In the genomic region with DNA sequence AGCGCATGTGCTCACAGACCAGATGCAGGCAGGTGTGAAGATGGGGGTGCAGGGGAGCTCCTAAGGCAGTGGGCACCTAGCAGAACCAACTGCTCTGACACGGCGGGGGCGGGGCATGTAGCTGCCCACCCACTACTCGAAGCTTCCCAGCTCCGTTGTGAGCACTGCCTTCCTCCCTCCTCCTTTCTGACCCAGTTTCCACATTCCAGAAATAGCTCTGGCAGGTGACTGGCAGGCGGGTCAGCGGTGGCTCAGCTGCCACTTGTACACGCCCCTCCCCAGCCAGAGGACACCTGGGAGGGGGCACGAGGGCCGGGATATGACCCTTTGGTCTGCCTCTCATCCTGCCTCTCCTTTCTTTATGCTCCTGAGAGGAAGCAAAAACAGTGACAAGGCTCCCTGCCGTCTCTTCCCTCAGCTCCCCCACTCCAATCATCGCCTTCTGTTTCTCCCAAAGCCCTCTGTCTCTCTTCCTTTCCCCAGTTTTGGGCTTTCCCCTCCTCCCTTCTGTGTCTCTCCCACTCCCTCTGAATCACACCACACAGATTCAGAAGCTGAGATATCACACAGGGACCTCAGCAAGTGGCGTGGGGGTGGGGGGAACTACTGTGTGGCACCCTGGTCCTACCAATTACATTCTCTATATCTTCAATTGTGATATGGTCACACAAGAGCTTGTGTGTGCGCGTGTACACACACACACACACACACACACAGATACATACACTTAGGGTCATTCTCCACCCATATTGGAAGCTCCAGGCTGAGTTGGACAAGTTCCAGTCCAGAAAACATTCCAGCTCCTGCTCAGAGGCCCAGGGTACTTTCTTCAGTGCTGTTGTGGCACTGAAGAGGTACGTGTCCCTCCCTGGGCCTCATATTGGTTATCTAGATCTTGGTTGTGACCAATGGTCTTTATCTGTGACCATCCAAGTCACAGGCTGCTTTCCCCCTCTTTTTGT, we compare ENCODE assay signal across 8 mouse cellular contexts. TPM values are rescaled to one million over a fixed set of nuclear protein-coding genes. Genes with fewer than 3 reads are reported as not detected.
DNase-seq lines count a peak whose midpoint lies in the region; ATAC-seq and TF ChIP-seq lines count a peak whose summit lies in the region.

No protein-coding gene starts in this region.

- no peak for ATAC-seq in heart, embryonic 14.5 days (ENCODE audit: insufficient number of reproducible peaks, insufficient read depth, low FRiP score, low read depth)
- ATAC-seq in lung, embryonic 14.5 days (ENCODE audit: insufficient read depth), result peak; percentile 4; the same call in 1 of the 2 replicates

- DNase-seq in adrenal gland, adult 2 months, result peak; percentile 49
- no peak for DNase-seq in adrenal gland, postnatal 10 days
- DNase-seq in embryo, embryonic 10.5 days (ENCODE audit: low spot score), result peak; percentile 65
- DNase-seq in kidney, postnatal 14 days, result peak; percentile 83
- peak; percentile 74 for DNase-seq in lung, embryonic 14.5 days
- DNase-seq in retina, postnatal 7 days (ENCODE audit: low read depth, low spot score), result peak; percentile 70
- DNase-seq in ovary, postnatal 10 days (ENCODE audit: low spot score), result no peak

- peak overlapping the region; percentile 26 to 36; a peak in 3 of 4 replicates for H3K4me3 ChIP-seq in heart, embryonic 14.5 days (ENCODE audit: control insufficient read depth in 1 of 2, insufficient read depth in 1 of 2, low read depth in 1 of 2, low read length in 2 of 2)
- no peak overlapping the region for H3K4me3 ChIP-seq in lung, embryonic 14.5 days (ENCODE audit: low read depth, low read length)

- H3K4me1 ChIP-seq in heart, embryonic 14.5 days (ENCODE audit: control insufficient read depth in 2 of 2, insufficient read depth in 2 of 2, low read length in 2 of 2), result peaks cover 29 to 42% of the 10 kb centered on the region in 2 experiments
- H3K4me1 ChIP-seq in lung, embryonic 14.5 days (ENCODE audit: insufficient read depth), result peaks cover 20% of the 10 kb centered on the region

- H3K9ac ChIP-seq in heart, embryonic 14.5 days (ENCODE audit: low read length), result peak overlapping the region; percentile 53
- H3K9ac ChIP-seq in lung, embryonic 14.5 days, result no peak overlapping the region

- H3K36me3 ChIP-seq in heart, embryonic 14.5 days (ENCODE audit: control insufficient read depth, insufficient read depth, low read length), result no peaks in the 10 kb centered on the region; the same call in 1 of the 2 replicates
- no peaks in the 10 kb centered on the region for H3K36me3 ChIP-seq in lung, embryonic 14.5 days (ENCODE audit: insufficient read depth)

- H3K4me2 ChIP-seq in heart, embryonic 14.5 days (ENCODE audit: low read length), result peak overlapping the region; percentile 62
- peak overlapping the region; percentile 53 for H3K4me2 ChIP-seq in lung, embryonic 14.5 days

- H3K27me3 ChIP-seq in heart, embryonic 14.5 days (ENCODE audit: control insufficient read depth, insufficient read depth, low read length), result no peaks in the 10 kb centered on the region
- H3K27me3 ChIP-seq in lung, embryonic 14.5 days (ENCODE audit: insufficient read depth, low read length), result no peaks in the 10 kb centered on the region

- H3K27ac ChIP-seq in heart, embryonic 14.5 days (replicated peaks in 1 of 2; ENCODE audit: control insufficient read depth in 1 of 2, insufficient read depth in 1 of 2, low read depth in 2 of 2, low read length in 2 of 2), result peak overlapping the region; percentile 91 to 92
- H3K27ac ChIP-seq in lung, embryonic 14.5 days (ENCODE audit: low read depth), result peak overlapping the region; percentile 37; the same call in 1 of the 2 replicates

- TF ChIP-seq CTCF in lung, embryonic 14.5 days (IDR thresholded peaks at IDR 0.05; ENCODE audit: low read depth), result no peak

- no peaks in the 10 kb centered on the region for H3K9me3 ChIP-seq in heart, embryonic 14.5 days (ENCODE audit: control insufficient read depth, low read length)
- H3K9me3 ChIP-seq in lung, embryonic 14.5 days (ENCODE audit: low read depth, low read length), result no peaks in the 10 kb centered on the region

- WGBS in heart, embryonic 14.5 days, result 9% methylated on average over 17 of the region's 17 CpGs
- WGBS in lung, embryonic 14.5 days, result 14% methylated on average over 17 of the region's 17 CpGs

RNA-seq across cellular contexts. Expression of a gene that starts 57.6 kb away (rescaled TPM):
- total RNA-seq in adrenal gland, adult 2 months (2021), result 10 to 100 TPM; 74.9 to 85.2 TPM
- 44.0 and 48.0 TPM in 2 replicates for polyA plus RNA-seq in adrenal gland, adult 2 months (2012; rRNA removed)
- total RNA-seq in adrenal gland, postnatal 10 days (2021), result 10 to 100 TPM; 67.9 to 90.2 TPM
- 2,013 and 2,167 TPM in 2 replicates for polyA plus RNA-seq in heart, embryonic 14.5 days (2014; fragmentation: Nextera tagmentation; extraction: Ambion mirVana)
- polyA plus RNA-seq in lung, embryonic 14.5 days (2014; fragmentation: Nextera tagmentation; extraction: Ambion mirVana), result 397 and 446 TPM in 2 replicates

Comparison
In these comparisons a context has a peak if more than half of its experiments do, and no peak if none do; other contexts are left out.
1. DNase-seq: peak in adrenal gland, adult 2 months (single experiment), embryo, embryonic 10.5 days (single experiment), kidney, postnatal 14 days (single experiment), lung, embryonic 14.5 days (single experiment) and retina, postnatal 7 days (single experiment); none in adrenal gland, postnatal 10 days (single experiment) and ovary, postnatal 10 days (single experiment).